Mouse (Mus musculus) CH12F3 (cell line): ENCODE results near the gene Snx21.
"Not testable (repeated sequence)": the region's sequence is repeated elsewhere in the genome, so short reads cannot be mapped to it uniquely, and the experiment has no call there.

Experiments used
- in situ Hi-C: fragments of 300-500 bp; cut with MboI; formaldehyde crosslinking; loops from 2 replicates; pipeline ENCODE4 v1.14.3; 2020; ENCODE audit warnings: low sequenced_read_pairs

Gene Snx21

DNA sequence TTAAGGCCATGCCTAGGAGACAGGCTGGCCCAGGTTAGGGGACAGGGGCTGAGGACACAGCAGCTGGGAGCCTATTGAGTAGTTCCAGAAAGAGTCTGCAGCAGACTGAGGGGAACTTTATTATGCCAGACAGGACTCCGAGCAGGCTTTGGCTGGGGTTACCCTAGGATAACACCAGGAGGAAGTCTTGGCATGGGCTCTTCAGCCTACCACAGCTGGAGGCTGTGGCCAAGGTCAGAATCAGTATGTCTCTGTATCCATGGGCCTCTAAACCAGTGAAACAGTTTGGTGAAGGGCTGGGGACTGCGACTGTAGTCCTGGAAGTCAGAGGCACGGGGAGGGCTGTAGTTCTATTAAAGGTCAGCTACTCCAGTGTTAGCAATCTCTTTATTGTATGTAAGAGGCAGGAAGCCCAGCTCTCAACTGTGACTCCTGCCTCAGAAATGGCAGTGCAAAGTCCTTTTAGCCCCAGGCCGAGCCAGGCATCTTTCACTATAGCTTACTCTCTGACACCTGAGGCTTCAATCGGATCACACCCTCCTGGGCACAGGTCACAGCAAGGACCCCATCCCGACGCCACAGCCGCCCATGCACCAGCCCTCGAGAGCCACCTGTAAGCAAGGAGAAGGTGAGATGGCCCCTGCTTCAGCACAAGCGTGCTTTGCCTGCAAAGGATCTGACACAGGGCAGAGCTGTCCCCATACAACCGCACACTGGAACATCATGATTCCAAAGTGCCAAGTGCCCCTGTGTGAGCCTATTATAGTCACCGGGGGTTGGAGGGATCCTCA lies 7.0 kb downstream of the Snx21 start:
- in situ Hi-C loops: no loop called here

DNA sequence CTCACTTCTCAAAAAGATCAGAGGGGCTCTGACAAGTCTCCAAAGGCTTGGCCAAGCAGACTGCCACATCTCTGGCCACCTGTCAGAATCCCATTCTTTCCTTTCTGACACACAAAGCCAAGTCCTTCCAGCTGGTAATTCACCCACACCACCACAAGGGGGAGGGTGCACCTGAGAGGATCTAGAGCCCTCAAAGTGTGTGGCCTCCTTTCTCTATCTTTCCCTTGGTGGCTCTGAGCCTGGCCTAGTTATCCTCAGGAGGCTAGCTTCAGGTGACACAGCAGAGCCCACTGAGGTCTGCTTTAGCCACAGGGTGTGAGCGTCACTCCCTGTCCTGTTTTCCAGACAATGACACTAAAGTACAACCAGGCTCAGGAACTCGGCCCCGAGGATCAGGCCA lies 7.6 kb downstream of the Snx21 start:
- in situ Hi-C loops: no loop called here

DNA sequence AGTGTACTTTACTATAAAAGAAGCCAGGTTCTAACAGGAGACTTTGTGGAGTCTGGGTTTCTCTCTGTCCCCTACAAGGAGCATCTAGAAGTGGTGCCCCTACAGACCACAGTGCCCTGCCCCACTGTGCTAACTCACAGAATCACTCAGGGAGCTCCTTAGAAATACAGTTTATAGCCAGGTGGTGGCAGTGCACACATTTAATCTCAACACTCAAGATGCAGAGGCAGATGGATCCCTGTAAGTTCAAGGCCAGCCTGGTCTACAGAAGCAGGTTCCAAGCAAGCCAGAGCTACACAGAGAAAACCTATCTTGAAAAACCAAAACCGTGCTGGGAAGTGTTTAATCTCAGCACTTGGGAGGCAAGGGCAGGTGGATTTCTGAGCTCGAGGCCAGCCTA lies 8.1 kb downstream of the Snx21 start:
- in situ Hi-C loops: no loop called here

DNA sequence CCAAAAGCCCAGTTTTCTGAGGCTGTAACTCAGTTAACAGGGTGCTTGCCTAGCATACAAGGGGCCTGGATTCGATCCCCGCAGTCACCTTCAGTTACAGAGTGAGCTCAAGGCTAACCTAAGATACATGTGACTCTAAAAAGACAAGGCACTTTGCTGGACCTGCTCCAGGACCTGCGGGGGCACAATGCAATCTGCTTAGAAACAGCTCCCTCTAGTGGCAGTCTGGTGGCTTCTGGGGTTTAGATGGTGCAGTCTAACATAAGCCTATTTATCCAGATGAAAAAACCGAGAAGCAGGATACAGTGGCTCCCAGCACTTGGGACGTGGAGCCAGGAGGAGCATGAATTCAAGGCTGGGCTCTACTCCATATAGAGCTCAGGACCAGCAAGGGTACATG lies 8.7 kb downstream of the Snx21 start:
- in situ Hi-C loops: no loop called here

DNA sequence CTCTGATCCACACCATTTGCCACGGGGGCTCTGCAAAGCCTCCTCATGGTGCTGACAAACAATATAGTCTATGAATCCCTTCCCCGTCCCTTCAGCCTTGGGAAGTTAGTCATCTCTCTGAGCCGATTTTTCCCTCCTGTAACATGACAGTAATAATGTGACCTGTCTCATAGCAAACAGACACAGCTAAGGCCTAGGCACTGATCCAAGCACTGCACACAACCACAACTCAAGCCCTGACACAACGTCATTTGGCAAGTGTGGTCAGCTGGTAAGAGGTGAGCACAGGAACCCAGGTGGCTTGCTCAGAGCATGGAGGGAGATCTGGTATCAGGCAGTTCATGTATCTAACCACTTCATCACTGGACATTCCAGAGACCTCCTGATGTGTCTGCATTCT lies 10.2 kb downstream of the Snx21 start:
- in situ Hi-C loops: no loop called here

DNA sequence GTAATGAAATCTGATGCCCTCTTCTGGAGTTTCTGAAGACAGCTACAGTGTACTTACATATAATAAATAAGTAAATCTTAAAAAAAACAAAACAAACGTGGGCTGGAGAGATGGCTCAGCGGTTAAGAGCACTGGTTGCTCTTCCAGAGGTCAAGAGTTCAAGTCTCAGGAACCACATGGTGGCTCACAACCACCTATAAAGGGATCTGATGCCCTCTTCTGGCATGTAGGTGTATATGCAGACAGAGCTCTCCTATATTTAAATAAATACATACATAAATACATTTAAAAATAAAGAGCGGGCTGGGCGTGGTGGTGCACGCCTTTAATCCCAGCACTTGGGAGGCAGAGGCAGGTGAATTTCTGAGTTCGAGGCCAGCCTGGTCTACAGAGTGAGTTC lies 12.9 kb downstream of the Snx21 start:
- in situ Hi-C loops: not testable (repeated sequence)

DNA sequence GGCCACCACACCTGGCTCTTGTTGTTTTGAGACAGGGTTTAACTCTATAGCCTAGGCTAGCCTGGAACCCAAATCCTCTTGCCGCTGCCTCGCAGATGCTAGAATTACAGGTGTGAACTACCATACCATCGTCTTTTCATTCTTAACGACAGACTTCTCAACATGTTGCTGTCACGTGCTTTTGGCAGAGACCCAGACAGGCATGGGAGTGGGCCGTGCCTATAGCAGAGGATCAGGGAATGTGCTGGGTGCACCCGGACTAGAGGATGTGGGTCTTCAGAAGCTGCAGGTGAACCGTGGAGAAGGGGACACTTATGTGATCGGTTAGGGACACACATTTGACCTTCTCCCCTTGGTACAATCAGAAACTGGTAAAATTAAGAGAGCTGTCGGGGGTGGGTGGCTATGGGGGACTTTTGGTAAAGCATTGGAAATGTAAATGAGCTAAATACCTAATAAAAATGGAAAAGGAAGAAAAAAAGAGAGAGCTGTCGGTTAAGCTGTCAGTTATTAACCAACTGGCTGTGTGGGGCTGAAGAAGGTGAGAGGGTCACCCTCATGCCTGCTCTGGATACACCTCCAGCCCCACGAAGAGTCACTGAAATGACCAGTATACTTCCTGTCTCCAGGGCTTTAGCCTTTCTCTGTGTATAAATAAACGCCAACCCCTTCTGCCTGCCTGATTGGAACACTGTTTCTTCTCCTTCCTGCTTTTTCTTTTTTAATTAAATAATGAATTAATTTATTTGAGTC lies 14.8 kb downstream of the Snx21 start:
- in situ Hi-C loops: no loop called here

DNA sequence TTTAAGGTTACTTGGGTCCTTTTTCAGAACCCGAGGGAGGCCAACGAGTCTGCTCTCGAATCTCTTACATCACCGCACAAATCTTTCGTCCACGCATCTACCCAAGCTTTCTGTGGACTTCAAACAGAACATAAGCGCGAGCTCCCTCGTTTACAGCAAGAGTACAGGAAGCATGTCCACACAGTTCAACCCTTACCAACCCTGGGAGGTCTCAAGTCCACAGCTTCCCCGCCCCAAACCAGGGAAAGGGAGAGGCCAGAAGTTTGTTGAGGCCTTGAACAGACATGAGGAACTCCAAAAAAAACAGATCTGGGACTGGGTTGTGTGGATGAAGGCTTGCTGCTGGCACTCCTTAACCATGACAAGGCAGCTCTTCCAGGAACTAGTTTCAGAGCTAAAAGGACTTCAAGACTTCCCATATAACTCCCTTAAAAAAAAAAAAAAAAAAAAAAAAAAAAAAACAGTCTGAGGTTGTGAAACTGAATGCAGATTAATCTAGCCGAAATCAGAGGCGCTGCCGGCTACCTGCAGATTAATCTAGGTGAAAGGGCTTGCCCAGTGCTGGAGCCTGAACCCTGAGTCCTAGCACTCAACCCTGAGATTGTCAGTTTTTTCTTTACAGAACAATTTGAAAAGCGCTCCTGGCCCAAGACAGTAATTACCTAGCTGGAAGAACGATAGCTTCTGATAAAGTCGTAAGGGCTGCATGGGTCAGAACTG lies 17.7 kb downstream of the Snx21 start:
- in situ Hi-C loops: no loop called here

DNA sequence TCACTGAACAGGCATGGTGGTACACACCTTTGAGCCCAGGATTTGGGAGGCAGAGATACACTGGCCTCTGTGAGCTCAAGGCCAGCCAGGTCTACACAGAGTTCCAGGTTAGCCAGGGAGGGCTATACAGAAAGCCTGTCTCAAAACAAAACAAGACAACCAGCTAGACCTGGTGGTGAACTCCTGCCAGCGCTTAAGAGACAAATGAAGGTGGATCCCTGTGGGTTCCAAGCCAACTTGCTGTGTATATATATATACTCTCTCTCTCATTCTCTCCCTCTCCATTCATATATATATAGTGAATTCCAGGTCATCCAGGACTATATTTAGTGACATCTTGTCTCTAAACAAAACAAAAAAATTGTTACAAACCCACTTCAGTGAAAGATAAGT lies 18.3 kb downstream of the Snx21 start:
- in situ Hi-C loops: no loop called here

DNA sequence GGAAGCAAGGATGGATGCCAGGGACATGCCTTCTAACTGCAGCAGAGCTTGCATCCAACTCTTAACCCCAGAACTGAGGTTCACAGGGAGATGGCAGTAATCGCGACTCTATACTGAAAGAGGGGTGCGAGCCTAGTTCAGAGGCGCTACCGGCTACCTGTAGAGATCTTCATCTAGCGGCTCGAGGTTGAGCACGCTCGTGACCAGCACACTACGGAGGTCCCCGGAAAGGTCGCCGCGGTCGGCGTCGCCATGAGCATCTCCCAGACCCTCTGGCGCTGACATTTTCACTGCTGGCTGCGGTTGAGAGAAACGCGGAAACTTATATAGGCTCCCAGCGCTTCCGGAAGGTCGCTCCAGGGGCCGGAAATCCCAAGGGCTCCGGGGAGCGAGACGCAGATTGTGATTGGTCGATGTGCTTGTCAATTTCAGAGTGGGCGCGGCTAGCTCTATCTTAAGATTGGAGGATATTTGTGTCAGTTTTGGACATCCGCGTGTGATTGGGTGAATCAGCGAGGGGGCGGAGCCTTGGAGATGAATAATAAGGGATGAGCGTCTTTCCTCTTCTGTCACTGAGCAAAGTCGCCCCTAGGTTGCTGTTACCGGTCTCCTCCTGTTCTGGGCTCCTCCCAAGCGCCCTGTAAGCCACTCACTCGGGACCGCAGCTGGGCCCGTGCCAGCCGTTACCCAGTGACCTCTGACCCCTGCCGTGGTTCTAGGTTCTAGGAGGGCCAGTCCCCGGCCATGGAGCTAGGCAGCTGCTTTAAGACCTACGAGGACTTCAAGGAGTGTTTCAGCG lies 19.1 kb downstream of the Snx21 start, which contains the start of the genes Acot8 and Zswim3:
Gene Acot8 (minus strand): TSS at position 350 of the 799 bp plus-strand sequence.
Gene Zswim3 (plus strand): TSS at position 566 of the 799 bp plus-strand sequence.
- in situ Hi-C loops: no loop called here

DNA sequence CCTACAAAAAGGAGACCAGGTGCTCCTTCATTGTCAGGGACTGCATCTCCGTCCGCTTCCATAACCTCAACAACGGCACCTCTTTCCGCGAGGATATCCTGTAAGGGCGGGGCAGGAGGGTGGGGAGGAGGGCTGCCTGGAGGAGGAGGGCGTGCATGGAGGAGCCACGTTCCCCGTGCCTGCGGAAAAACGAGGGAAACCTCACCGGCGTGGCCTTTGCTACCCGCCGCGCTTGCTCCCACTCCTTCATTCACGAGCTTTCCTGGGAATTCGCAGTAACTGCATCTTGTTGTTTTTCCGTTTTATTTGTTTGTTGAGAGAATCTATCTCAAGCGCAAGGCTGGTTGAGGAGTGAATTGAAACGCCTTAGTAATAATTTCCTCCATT lies 19.7 kb downstream of the Snx21 start:
- in situ Hi-C loops: no loop called here

DNA sequence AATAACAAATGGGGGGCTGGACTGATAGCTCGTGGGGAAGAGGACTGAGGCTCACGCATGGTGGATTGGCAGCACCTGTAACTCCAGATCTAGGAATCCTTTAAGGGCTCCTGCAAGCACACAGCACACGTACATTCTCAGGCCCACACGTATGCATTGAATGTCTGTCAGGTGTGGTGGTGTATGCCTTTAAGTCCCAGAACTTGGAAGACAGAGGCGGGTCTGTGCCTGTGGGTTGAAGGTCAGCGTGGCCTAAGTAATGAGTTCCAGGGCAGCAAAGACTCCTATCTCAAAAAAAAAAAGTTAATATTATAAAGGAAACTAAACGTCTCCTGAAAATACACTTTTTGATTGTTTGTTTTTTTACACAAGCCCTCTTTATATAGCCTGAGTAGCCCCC lies 21.0 kb downstream of the Snx21 start:
- in situ Hi-C loops: no loop called here

DNA sequence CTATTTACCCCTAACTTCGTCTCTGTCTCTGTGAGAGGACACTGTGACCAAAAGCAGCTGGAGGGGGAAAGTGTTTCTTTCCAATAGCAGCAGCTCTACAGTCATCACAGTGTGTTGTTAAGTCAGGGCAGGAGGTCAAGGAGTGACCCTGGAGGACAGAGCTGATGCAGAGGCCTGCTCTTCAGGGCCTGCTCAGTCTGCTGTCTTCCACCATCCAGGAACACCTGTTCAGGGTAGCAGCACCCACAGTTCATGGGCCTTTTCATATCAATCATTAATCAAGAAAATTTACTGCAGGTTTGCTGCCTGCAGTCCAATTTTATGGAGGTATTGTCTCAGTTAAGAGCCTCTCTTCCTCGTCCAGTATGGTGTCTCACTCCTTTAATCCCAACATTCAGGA lies 27.9 kb downstream of the Snx21 start:
- in situ Hi-C loops: no loop called here

DNA sequence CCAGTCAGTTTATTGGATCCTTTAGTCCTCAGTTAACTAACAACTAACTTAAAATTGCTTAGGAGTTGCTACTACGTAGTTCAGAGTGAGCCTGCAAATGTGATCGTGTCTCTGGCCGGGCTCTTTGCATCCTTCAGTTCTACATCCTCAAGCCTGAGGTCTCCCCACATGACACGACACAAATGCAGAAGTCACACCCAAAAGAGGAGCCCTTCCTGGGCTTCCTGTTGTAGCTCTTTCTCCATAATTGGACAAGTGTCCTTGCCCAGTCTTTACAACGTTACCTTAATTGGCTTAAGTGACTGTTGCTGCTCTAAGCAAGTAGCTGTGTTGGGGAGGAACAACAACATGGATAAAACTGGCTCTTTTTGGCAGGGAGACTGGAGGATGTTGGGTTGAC lies 29.7 kb downstream of the Snx21 start:
- in situ Hi-C loops: no loop called here

DNA sequence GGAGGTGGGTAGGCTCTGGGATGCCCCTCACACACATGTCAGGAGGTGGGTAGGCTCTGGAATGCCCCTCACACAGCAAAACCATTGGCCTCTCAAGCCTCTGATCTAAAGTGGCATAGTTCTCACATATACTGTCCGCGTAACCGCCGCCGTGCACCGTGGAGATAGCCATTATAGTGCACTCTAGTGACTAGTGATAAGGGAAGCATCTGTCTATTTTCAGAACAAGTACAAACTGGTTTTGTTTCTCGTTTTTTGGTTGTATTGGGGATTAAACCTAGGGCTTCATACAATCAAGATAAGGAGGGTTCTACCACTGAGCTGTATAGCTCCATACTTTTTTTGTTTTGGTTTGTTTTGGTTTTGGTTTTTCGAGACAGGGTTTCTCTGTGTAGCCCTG lies 30.2 kb downstream of the Snx21 start:
- in situ Hi-C loops: no loop called here

DNA sequence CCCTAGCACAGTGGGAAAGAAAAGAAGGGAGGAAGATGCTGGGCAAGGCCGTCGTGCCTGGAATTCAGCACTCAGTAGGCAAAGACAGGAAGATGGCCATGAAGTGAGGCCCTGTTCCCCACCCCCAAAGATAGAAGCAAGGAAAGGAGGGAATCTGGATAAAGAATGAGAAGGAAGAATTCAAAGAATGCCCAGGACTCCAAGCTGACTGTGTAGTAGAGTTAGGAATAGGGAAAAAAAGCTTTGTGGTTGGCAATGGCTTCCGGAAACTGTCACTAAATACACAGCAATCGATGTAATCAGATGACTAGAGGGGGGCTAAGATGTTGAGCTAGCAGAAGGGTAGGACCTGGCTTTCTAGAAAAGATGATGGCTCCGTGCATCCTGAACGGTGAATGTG lies 31.6 kb downstream of the Snx21 start:
- in situ Hi-C loops: no loop called here

DNA sequence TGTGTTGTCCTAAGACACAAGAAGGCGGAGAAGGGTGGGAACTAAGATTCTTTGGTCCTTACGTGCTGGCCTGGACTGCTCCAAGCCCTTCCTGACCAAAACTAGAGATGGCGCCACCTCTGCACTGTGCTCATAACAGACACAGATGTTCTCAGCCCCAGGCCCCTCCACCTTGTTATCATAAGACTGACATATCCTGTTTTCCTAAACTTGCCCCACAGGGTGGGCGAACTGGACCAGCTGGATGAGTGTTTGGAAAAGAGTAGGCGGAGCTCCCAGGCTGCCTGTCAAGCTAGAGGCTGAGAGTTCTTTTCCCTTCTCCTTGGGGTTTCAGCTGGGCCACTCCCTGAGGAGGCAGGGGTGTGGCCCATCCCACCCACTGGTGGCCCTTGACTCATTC lies 32.1 kb downstream of the Snx21 start:
- in situ Hi-C loops: no loop called here

DNA sequence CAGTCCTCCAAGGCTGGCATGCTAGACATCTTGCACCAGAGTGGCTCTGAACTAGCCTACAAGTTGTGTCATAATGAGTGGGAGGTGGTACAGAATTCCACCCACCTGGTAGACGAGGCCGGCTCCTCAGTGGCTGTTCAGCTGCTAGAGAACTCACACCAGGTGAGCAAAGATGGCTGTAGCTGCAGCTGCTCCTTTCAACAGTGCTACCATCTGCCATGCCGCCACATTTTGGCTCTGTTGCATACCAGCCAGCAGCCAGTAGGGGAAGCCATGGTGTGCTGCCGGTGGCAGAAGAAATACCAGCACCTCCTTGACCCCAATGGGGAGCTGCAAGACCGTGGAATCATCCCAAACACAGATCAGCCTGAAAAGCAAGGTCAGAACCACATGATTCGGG lies 35.4 kb downstream of the Snx21 start:
- in situ Hi-C loops: no loop called here

DNA sequence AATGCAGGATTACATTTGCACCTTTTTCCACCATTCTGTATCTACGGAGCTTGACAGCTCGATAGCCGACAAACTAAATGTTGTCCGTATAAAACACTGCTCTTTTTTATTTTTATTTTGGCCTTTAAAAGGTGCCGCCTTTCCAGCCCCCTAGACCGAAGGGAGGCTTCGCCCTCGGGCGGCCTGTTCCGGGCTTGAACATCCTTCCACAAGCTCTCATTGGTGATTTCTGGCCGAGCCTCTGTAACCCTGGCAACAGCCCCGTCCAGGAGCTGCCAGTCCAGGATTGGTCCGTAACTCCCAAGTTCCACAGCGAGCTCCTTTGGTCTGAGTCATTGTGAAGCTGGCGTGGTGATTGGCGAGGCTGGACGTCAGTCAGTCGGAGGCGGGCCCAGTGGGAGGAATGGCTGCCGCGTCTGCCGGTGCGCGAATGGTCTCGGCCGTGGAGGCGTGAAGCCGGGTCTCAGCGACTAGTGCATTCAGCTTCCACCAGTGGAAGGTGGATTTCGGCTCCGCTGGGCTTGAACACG lies 37.1 kb downstream of the Snx21 start, which contains the start of gene Zswim1:
Gene Zswim1 (plus strand): TSS at position 51 of the 530 bp plus-strand sequence.
- in situ Hi-C loops: no loop called here

DNA sequence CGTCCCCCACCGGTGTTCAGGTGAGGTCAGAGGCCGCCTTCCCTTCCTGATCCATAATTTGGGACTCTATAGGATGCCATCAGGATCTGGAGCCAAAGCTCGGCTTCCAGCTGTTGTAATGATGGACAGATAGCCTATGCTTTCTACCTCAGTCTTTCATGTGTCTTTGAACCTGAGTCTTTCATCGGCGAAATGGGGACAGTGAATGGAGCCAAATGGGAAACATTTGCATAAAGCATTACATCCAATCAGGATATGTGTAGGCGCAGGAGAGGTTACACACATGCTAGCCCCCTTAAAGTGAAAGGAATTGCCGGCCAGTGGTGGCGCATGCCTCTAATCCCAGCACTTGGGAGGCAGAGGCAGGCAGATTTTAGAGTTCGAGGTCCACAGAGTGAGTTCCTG lies 37.6 kb downstream of the Snx21 start:
- in situ Hi-C loops: no loop called here

DNA sequence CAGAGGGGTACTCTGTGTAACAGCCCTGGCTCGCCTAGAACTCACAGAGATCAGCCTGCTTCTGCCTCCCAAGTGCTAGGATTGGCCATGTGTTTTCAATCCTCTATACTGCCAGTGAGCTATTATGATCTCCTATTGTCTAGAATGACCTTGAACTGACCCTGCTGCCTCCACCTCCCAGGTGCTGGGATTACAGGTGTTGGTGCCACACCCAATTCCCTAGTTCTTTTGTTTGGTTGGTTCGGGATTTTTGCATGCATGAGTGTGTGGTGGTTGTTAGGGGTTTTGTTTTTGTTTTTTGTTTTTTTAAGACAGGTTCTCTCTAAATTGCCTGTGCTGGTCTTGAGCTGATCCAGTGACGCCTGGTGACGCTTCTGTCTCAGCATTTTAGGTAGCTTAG lies 38.3 kb downstream of the Snx21 start:
- in situ Hi-C loops: no loop called here
